Mouse (Mus musculus) cerebellum, adult 2 months (tissue): ENCODE data around the gene Spg21.

ENCODE experiments used
- CTCF ChIP-seq: fragments of 200-500 bp; IDR thresholded peaks from 2 replicates; pipeline ENCODE4 v1.5.1; 2011; ENCODE audit warnings: low read depth, mild to moderate bottlenecking, control low read depth, low read length, moderate library complexity, borderline replicate concordance; ENCODE audit not compliant: insufficient read depth
- POLR2A ChIP-seq: fragments of 200-500 bp; IDR thresholded peaks from 2 replicates; pipeline ENCODE4 v1.6.1; 2011; ENCODE audit warnings: low read length, control low read depth, borderline replicate concordance; ENCODE audit not compliant: insufficient read depth

GRCm38 (mm10) chr9:65520505-65520876 lies 59.7 kb downstream of the Spg21 start:
- TF ChIP-seq POLR2A (no peak), CTCF (no peak)
